Mouse (Mus musculus) lung, embryonic 14.5 days (tissue): ENCODE data around the gene Meox2. TPM values are rescaled to one million over a fixed set of nuclear protein-coding genes. Genes with fewer than 3 reads are reported as not detected.
A peak's percentile ranks its signal among the peaks of the same experiment; 100 is the strongest.
"Not testable (repeated sequence)": the region's sequence is repeated elsewhere in the genome, so short reads cannot be mapped to it uniquely, and the experiment has no call there.

Experiments used
- ATAC-seq: fragments of 200-750 bp; cut with Nextera tagmentation; 2 replicates; pipeline ENCODE4 v1.8.0; 2017; ENCODE audit warnings: mild to moderate bottlenecking, moderate TSS enrichment, moderate library complexity; ENCODE audit not compliant: insufficient read depth
- DNase-seq: peaks from one replicate; pipeline ENCODE4 v3.0.0-alpha.2; 2015
- H3K27ac ChIP-seq: fragments of 300-500 bp; sonication (generic); 2 replicates; pipeline ENCODE4 v1.5.1; 2014; ENCODE audit warnings: low read depth, mild to moderate bottlenecking, moderate library complexity
- H3K27me3 ChIP-seq: fragments of 300-500 bp; sonication (generic); 2 replicates; pipeline ENCODE4 v1.6.1; 2014; ENCODE audit warnings: low read length, control low read depth; ENCODE audit not compliant: insufficient read depth
- H3K36me3 ChIP-seq: fragments of 300-500 bp; sonication (generic); 2 replicates; pipeline ENCODE4 v1.6.1; 2014; ENCODE audit warnings: control low read depth; ENCODE audit not compliant: insufficient read depth
- H3K4me1 ChIP-seq: fragments of 300-500 bp; sonication (generic); 2 replicates; pipeline ENCODE4 v1.6.1; 2014; ENCODE audit warnings: antibody characterized with exemption, control low read depth; ENCODE audit not compliant: insufficient read depth
- H3K4me2 ChIP-seq: fragments of 300-500 bp; sonication (generic); 2 replicates; pipeline ENCODE4 v1.6.1; 2014; ENCODE audit warnings: mild to moderate bottlenecking
- H3K4me3 ChIP-seq: fragments of 300-500 bp; sonication (generic); 2 replicates; pipeline ENCODE4 v1.5.1; 2014; ENCODE audit warnings: low read depth, low read length
- H3K9ac ChIP-seq: fragments of 300-500 bp; sonication (generic); 2 replicates; pipeline ENCODE4 v1.6.1; 2014
- H3K9me3 ChIP-seq: fragments of 300-500 bp; sonication (generic); 2 replicates; pipeline ENCODE4 v1.6.1; 2016; ENCODE audit warnings: low read depth, low read length, control low read depth
- CTCF ChIP-seq: IDR thresholded peaks from 2 replicates; pipeline ENCODE4 v1.5.1; 2016; ENCODE audit warnings: antibody characterized with exemption, low read depth
- WGBS: fragments of 180-500 bp; shearing (Covaris S2); extraction: QIAGEN DNeasy Blood & Tissue Kit; methylation state at CpG from one replicate; pipeline ENCODE4 v1.1.7; 2014; 5-methylcytosine and 5-hydroxymethylcytosine counted together
- polyA plus RNA-seq: library from polyadenylated mRNA; unstranded; fragments of >200 nt; fragmentation: Nextera tagmentation; extraction: Ambion mirVana; gene quantifications from 2 replicates; pipeline ENCODE4 v1.2.1, GENCODE M21; 2014

Gene Meox2
- polyA plus RNA-seq, result 31.7 and 34.4 TPM in 2 replicates

DNA sequence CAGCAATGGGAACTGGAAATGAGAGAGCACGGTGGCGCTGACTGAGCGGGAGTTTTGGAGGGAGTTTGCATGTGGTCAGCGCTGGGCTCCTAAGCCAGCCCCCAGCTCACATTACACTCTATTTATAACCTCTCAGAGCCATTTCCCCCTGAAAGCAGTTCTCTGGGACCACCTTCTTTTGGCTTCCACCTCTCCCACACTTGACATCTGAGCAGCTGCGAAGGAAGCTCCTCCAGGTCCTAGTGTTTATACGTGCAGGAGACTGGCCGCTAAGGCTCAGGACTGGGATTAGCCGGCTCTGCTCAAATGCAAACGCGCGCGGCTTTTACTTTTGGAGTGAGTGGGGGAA lies at the start of gene Meox2:
Gene Meox2 (plus strand): TSS at position 151 of the 349 bp plus-strand sequence.
- peak; percentile 93 for ATAC-seq
- WGBS, result under 1% methylated on average over 12 of the region's 12 CpGs
- Histone ChIP-seq H3K4me2 (peak within 1 kb of the TSS; percentile 73), H3K4me1 (peaks cover 5% of the 10 kb centered on the region; the same call in 1 of the 2 replicates), H3K27me3 (peaks cover 15% of the 10 kb centered on the region), H3K36me3 (no peaks in the 10 kb centered on the region), H3K9ac (peak within 1 kb of the TSS; percentile 75), H3K4me3 (peak within 1 kb of the TSS; percentile 63), H3K27ac (peak within 1 kb of the TSS; percentile 86), H3K9me3 (no peaks in the 10 kb centered on the region)
- peak; percentile 89 for DNase-seq
- no peak for TF ChIP-seq CTCF

DNA sequence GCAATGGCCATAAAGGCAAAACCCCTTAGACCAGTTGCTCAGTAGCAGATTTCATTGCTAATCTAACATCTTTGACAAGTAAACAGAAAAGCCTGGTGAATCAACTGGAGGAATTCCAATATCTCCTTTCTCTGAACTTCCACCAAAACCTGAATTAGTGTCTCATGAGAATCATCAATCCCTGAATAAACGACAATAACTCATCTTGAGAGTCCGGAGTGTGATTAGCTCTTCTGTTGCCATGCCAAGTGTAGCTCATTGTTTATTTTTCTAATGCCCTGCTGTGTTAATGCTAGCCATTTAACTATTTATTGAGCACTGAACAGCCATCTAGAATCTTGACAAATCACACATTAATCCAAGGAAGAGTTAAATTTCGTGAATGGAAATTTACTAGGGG lies 35.7 kb upstream of the Meox2 start:
- Histone ChIP-seq H3K27me3 (no peaks in the 10 kb centered on the region), H3K4me3 (no peak overlapping the region), H3K4me1 (no peaks in the 10 kb centered on the region), H3K27ac (no peak overlapping the region), H3K4me2 (no peak overlapping the region), H3K36me3 (no peaks in the 10 kb centered on the region), H3K9ac (no peak overlapping the region), H3K9me3 (no peaks in the 10 kb centered on the region)
- DNase-seq (peak; percentile 64), ATAC-seq (no peak)
- no peak for TF ChIP-seq CTCF
- 17% methylated on average over 3 of the region's 3 CpGs for WGBS

DNA sequence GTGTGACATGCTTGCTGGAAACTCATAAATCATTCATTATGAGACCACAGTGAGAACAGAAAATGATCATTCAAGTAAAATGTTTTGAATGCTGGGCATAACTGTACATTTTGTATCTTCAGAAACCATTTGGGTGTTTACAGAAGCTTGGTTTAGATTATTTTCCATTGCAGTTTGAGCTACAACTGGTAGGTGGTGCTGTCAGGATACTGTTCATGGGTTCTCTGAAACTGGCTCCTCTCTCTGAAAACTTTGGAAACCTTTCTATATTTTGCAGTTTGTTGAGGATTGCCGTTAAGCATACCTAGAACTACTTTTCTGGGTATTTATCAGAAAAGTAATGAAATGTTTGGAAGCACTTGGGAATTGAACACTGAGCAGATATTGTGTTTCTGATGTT lies 31.0 kb upstream of the Meox2 start:
- H3K36me3 ChIP-seq, result no peaks in the 10 kb centered on the region
- no peak overlapping the region for H3K4me2 ChIP-seq
- no peaks in the 10 kb centered on the region for H3K9me3 ChIP-seq
- ATAC-seq, result no peak
- H3K4me1 ChIP-seq, result no peaks in the 10 kb centered on the region
- peak; percentile 67 for DNase-seq
- H3K27me3 ChIP-seq, result no peaks in the 10 kb centered on the region
- no peak overlapping the region for H3K4me3 ChIP-seq
- TF ChIP-seq CTCF, result peak; percentile 48
- H3K9ac ChIP-seq, result no peak overlapping the region
- H3K27ac ChIP-seq, result no peak overlapping the region
- WGBS, result 54% methylated on average over 1 of the region's 1 CpGs

DNA sequence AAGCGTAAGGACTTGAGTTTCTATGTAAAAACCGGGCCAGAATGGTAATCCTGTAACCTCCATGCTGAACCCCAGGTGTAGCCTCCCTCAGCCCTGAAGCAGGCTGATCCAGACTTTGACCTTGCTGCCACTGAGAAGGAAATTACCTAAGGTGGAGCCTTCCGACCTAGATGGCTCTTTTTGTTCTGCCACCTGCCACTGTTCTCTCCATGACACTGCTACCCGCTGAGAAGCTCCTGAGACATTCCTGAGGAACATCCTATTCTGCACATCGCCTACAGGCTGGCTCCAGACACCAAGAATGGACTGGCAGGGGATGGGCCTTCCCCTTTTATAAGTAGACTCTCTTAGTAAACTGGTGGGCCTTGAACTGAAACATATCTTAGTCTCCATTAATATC lies 28.3 kb upstream of the Meox2 start:
- not testable (repeated sequence) for H3K4me1 ChIP-seq, H3K36me3 ChIP-seq, H3K9ac ChIP-seq, H3K4me3 ChIP-seq, H3K27ac ChIP-seq, H3K4me2 ChIP-seq, H3K9me3 ChIP-seq, ATAC-seq, H3K27me3 ChIP-seq, DNase-seq
- 66% methylated on average over 5 of the region's 5 CpGs for WGBS

DNA sequence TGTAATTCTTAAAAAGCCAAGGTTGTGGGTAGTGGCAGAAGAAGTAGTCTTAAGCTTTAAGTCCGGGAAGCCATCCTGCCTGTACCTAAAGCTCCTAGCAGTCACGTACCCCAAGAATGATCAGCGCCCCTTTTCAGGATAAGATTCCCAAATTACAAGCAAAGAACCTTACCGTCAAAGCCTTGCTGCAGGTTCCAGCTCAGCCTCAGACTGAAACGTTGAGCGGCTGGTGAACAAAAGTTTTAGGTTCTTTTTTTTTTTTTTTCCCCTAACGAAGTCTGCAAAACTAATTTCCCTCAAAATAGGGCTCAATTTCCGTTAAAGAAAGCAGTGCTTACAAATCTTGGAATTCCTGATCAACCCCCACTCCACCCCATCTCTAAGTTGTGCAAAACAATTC lies 1.8 kb upstream of the Meox2 start:
- no peak for TF ChIP-seq CTCF

DNA sequence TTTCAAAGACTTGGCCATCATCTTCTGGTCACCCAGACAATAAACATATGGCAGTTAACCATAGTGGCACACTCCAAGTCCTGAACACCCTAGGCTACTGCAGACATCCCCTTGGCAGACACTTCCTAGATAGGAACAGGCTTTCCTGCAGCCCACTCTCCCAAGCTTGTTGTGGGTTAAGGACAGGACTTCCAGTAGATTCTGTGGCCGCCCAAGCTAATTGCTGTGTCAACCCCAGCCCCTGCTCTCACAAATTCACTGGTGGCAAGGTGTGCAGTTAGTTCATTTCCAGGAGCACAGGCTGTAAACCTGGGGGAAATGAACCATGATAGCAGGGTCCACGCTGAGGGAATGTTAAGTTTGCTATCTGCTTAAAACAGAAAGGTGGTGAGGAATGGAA lies 1.2 kb upstream of the Meox2 start:
- Histone ChIP-seq H3K9me3 (no peaks in the 10 kb centered on the region), H3K4me3 (no peak overlapping the region), H3K4me1 (peaks cover 5% of the 10 kb centered on the region; the same call in 1 of the 2 replicates), H3K4me2 (no peak overlapping the region), H3K27me3 (peaks cover 15% of the 10 kb centered on the region), H3K27ac (no peak overlapping the region), H3K9ac (no peak overlapping the region), H3K36me3 (no peaks in the 10 kb centered on the region)
- DNase-seq (no peak), ATAC-seq (no peak)
- 64% methylated on average over 2 of the region's 2 CpGs for WGBS
- TF ChIP-seq CTCF, result no peak

More for the DNA sequence above, 1.8 kb upstream of the Meox2 start:
- Histone ChIP-seq H3K9ac (no peak overlapping the region), H3K4me2 (no peak overlapping the region), H3K27ac (no peak overlapping the region), H3K9me3 (no peaks in the 10 kb centered on the region), H3K27me3 (peaks cover 15% of the 10 kb centered on the region), H3K4me1 (peaks cover 5% of the 10 kb centered on the region; the same call in 1 of the 2 replicates), H3K4me3 (no peak overlapping the region), H3K36me3 (no peaks in the 10 kb centered on the region)
- WGBS, result 63% methylated on average over 8 of the region's 8 CpGs
- no peak for DNase-seq
- no peak for ATAC-seq

DNA sequence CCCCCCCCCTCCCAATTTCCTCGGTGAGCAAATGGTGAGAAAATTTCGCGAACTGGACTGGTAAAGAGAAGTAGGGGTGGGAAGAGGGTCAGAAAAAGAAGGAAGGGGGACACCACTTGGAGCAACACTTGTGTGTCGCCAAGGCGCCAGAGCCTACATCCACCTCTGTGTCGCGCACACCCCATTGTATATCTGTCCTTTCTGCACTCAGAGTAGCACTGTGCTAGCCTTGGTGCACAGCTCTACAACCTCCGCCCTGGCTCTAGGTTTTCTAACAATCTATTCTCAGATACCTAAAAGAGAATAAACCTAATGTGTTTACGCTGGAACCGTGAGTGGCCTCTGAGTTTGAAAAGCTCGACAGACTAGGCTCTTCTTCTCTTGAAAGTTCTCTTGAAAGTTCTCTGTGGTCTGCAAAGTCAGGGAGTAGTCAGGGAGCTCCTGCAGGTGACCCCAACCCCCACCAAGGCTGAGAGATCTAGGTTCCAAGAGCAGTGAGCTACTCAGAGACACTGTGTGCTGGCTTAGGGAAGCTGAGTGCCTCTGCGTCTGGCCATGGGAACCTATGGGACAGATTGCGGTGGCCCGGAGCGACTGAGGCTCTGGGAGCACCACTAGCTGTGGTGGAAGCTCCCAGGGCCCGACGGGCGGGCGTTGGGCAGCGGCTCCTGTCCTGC lies 489 bp upstream of the Meox2 start:
- ATAC-seq (no peak), DNase-seq (no peak)
- peak overlapping the region; percentile 75 for H3K9ac ChIP-seq
- H3K36me3 ChIP-seq, result no peaks in the 10 kb centered on the region
- peak overlapping the region; percentile 86 for H3K27ac ChIP-seq
- 22% methylated on average over 20 of the region's 20 CpGs for WGBS
- H3K27me3 ChIP-seq, result peaks cover 15% of the 10 kb centered on the region
- no peaks in the 10 kb centered on the region for H3K9me3 ChIP-seq
- peaks cover 5% of the 10 kb centered on the region; the same call in 1 of the 2 replicates for H3K4me1 ChIP-seq
- TF ChIP-seq CTCF, result no peak
- H3K4me2 ChIP-seq, result peak overlapping the region; percentile 73
- peak overlapping the region; percentile 63 for H3K4me3 ChIP-seq
